Mouse (Mus musculus): ENCODE results near the gene Prss28.

Gene Prss28

DNA sequence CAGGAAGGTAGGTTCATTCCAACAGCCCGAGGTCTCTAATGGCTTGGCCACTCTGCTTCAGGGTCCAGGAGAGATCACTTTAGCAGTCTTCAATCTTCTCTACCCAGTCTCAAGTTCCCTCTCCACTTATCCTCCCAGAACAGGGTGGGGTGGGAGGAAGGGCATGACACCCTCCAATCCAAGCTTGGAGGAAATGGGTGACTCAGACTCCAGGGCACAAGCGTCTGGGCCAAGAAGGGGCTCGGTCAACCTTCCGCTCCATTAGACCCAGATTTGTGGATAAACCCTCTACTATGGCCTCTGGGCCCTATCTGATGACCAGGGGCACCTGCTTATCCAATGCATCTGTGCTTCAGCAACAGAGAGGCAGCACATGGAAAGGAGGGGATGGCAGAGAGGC lies 37.0 kb downstream of the Prss28 start, which contains the start of gene Tpsab1:
TSS of gene Tpsab1 (minus strand) at position 101 of the 400 bp plus-strand sequence.
- DNase-seq = no peak

DNA sequence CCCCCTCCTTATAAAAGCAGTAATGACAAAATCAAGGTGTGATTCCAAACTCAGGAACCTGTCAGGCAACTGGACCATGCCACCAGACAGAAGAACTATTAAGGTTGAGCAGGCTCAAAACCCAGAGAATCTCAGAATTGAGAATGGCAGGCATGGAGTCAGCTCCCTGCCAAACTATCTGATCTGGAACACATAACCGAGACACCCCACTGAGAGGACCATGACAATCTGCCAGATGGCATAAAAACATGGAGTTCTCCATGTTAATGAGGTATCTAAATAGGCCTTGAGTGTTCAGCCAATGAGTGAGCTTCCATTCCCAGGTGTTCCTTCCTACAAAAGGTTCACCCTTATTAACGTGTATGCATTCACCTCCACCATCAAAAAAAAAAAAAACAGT lies 52.8 kb downstream of the Prss28 start:
- no peak for DNase-seq
